Comparison of ENCODE assay signal across 22 mouse cellular contexts in the genomic region with DNA sequence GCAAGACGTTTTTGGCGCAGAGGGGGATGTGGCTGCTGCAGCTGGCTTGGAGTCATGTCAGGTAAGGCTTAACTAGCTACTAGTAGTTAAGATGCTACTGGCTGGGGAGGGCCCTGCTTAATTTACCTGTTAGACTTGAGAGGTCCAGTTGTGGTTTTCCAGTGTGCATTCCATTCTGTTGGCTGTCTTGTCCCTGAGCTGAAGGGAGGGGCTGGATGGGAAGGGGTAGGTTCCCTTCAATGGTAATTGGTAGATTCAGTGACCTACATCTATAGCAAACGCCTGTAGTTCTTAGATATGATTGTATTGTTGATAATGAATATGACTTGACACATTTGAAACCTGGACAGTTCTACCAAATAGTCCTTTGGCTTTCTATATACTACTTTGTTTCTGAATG.
A peak's percentile ranks its signal among the peaks of the same experiment; 100 is the strongest.
DNase-seq lines count a peak whose midpoint lies in the region; ATAC-seq and TF ChIP-seq lines count a peak whose summit lies in the region.
"Had no signal": no experiment of that assay in that cellular context is flagged by ENCODE, and none has a peak within 500 bp of the region (broad histone marks: within the 10 kb centered on the region; RNA-seq: fewer than 3 reads in every experiment).

No protein-coding gene starts in this region.

- no peak for TF ChIP-seq EP300 in heart, adult 2 months (IDR thresholded peaks at IDR 0.05; ENCODE audit: insufficient read depth, low read depth, low read length)
- no peak for TF ChIP-seq EP300 in stomach, postnatal 0 days (optimal IDR thresholded peaks at IDR 0.05)

- 53% methylated on average over 3 of the region's 3 CpGs for WGBS in heart, adult 2 months
- 53% methylated on average over 3 of the region's 3 CpGs for WGBS in liver, embryonic 12.5 days (ENCODE audit: insufficient replicate concordance)
- 82% methylated on average over 3 of the region's 3 CpGs for WGBS in stomach, postnatal 0 days

- no peaks in the 10 kb centered on the region for H3K27me3 ChIP-seq in heart, adult 2 months (ENCODE audit: control insufficient read depth, insufficient read depth, low read length)
- no peaks in the 10 kb centered on the region for H3K27me3 ChIP-seq in liver, embryonic 12.5 days (replicated peaks)
- no peaks in the 10 kb centered on the region for H3K27me3 ChIP-seq in stomach, postnatal 0 days (ENCODE audit: control insufficient read depth, insufficient read depth, low read length)
- H3K27me3 ChIP-seq: embryonic facial prominence, embryonic 12.5 days; heart, embryonic 13.5 days; hindbrain, embryonic 13.5 days; limb, embryonic 15.5 days; midbrain, embryonic 12.5 days; neural tube, embryonic 15.5 days had no signal

- peak; percentile 81 for DNase-seq in heart, adult 11 months
- DNase-seq in heart, adult 2 months: no peak
- no peak for DNase-seq in stomach, postnatal 0 days (ENCODE audit: low spot score)
- DNase-seq in embryo, embryonic 9.5 days (ENCODE audit: extremely low spot score): no peak
- DNase-seq in heart, postnatal 10 days: no peak
- DNase-seq: adrenal gland, postnatal 25 days; cerebellum, adult 11 months; kidney, adult 18-20 months; left cerebral cortex, postnatal 4 days; right cerebral cortex, postnatal 25 days; spleen, adult 18-20 months; thymus, postnatal 25 days had no signal

- H3K4me2 ChIP-seq in liver, embryonic 12.5 days: peak overlapping the region; percentile 50
- H3K4me2 ChIP-seq in stomach, postnatal 0 days (replicated peaks; ENCODE audit: low read depth): no peak overlapping the region
- H3K4me2 ChIP-seq: embryonic facial prominence, embryonic 12.5 days; heart, embryonic 13.5 days; hindbrain, embryonic 13.5 days; limb, embryonic 15.5 days; midbrain, embryonic 12.5 days; neural tube, embryonic 15.5 days had no signal

- H3K9me3 ChIP-seq in liver, embryonic 12.5 days (replicated peaks): no peaks in the 10 kb centered on the region
- H3K9me3 ChIP-seq in stomach, postnatal 0 days (ENCODE audit: control insufficient read depth, low read length): no peaks in the 10 kb centered on the region
- H3K9me3 ChIP-seq: embryonic facial prominence, embryonic 12.5 days; heart, embryonic 13.5 days; hindbrain, embryonic 13.5 days; limb, embryonic 15.5 days; midbrain, embryonic 12.5 days; neural tube, embryonic 15.5 days had no signal

- TF ChIP-seq CTCF in heart, adult 2 months (IDR thresholded peaks at IDR 0.05): no peak
- no peak for TF ChIP-seq CTCF in stomach, postnatal 0 days (IDR thresholded peaks at IDR 0.05; ENCODE audit: low read depth)

- peaks cover 26% of the 10 kb centered on the region for H3K36me3 ChIP-seq in heart, adult 2 months (ENCODE audit: control insufficient read depth, insufficient read depth, low read length)
- peaks cover 31% of the 10 kb centered on the region for H3K36me3 ChIP-seq in liver, embryonic 12.5 days
- H3K36me3 ChIP-seq in stomach, postnatal 0 days (ENCODE audit: control insufficient read depth, insufficient read depth, low read length): no peaks in the 10 kb centered on the region
- H3K36me3 ChIP-seq: embryonic facial prominence, embryonic 12.5 days; hindbrain, embryonic 13.5 days; midbrain, embryonic 12.5 days; neural tube, embryonic 15.5 days had no signal

- no peak overlapping the region for H3K27ac ChIP-seq in heart, adult 2 months
- H3K27ac ChIP-seq in liver, embryonic 12.5 days: peak overlapping the region; percentile 72
- H3K27ac ChIP-seq in stomach, postnatal 0 days (replicated peaks): no peak overlapping the region
- H3K27ac ChIP-seq: embryonic facial prominence, embryonic 12.5 days; heart, embryonic 13.5 days; hindbrain, embryonic 13.5 days; kidney, postnatal 0 days; limb, embryonic 15.5 days; midbrain, embryonic 12.5 days; neural tube, embryonic 15.5 days had no signal

- ATAC-seq in liver, embryonic 12.5 days: peak; percentile 90
- ATAC-seq in megakaryocyte progenitor cell, adult 5-6 weeks (replicated peaks; ENCODE audit: poor library complexity): peak; percentile 42
- no peak for ATAC-seq in stomach, postnatal 0 days (ENCODE audit: low FRiP score, low TSS enrichment)
- ATAC-seq: forebrain, embryonic 14.5 days had no signal

- H3K9ac ChIP-seq in heart, adult 2 months (ENCODE audit: low read depth, low read length): no peak overlapping the region
- H3K9ac ChIP-seq in liver, embryonic 12.5 days: peak overlapping the region; percentile 17
- H3K9ac ChIP-seq in stomach, postnatal 0 days (ENCODE audit: low read length): no peak overlapping the region
- H3K9ac ChIP-seq: embryonic facial prominence, embryonic 12.5 days; hindbrain, embryonic 13.5 days; limb, embryonic 15.5 days; midbrain, embryonic 12.5 days; neural tube, embryonic 15.5 days had no signal

- H3K4me1 ChIP-seq in heart, adult 2 months (ENCODE audit: control insufficient read depth, insufficient read depth, low read length): peaks cover 11% of the 10 kb centered on the region
- peaks cover 69% of the 10 kb centered on the region for H3K4me1 ChIP-seq in liver, embryonic 12.5 days
- H3K4me1 ChIP-seq in stomach, postnatal 0 days (replicated peaks; ENCODE audit: control insufficient read depth, insufficient read depth): no peaks in the 10 kb centered on the region
- H3K4me1 ChIP-seq: embryonic facial prominence, embryonic 12.5 days; midbrain, embryonic 12.5 days; neural tube, embryonic 15.5 days had no signal

- TF ChIP-seq POLR2A in heart, adult 2 months (IDR thresholded peaks at IDR 0.05; ENCODE audit: insufficient read depth, low read depth, low read length): no peak

- intact Hi-C loops in heart, adult 2 months (cut with DNase I): no loop called here
- intact Hi-C loops in heart, postnatal 10 days (cut with DNase I): no loop called here

- peaks cover 5% of the 10 kb centered on the region; the same call in 1 of the 2 replicates for H3K79me2 ChIP-seq in heart, adult 2 months (replicated peaks; ENCODE audit: control insufficient read depth, insufficient read depth, low read length)

- H3K4me3 ChIP-seq in heart, adult 2 months: no peak overlapping the region
- H3K4me3 ChIP-seq in liver, embryonic 12.5 days: peak overlapping the region; percentile 1; the same call in 1 of the 2 replicates
- H3K4me3 ChIP-seq in stomach, postnatal 0 days (ENCODE audit: low read depth, low read length): no peak overlapping the region
- H3K4me3 ChIP-seq: embryonic facial prominence, embryonic 12.5 days; heart, embryonic 13.5 days; hindbrain, embryonic 13.5 days; limb, embryonic 15.5 days; midbrain, embryonic 12.5 days; neural tube, embryonic 15.5 days had no signal
